Mouse (Mus musculus) MEL (cell line): ENCODE measurements around the gene Bhlhe41. TPM values are rescaled to one million over a fixed set of nuclear protein-coding genes. Genes with fewer than 3 reads are reported as not detected.

ENCODE experiments used
- DNase-seq: peaks from one replicate; pipeline ENCODE4 v3.0.0; 2011; ENCODE audit warnings: low read depth, low spot score
- H3K27ac ChIP-seq: 2 replicates; pipeline ENCODE4 v1.5.1; 2012; ENCODE audit warnings: low read depth, mild to moderate bottlenecking, control low read depth, low read length, moderate library complexity; ENCODE audit not compliant: control insufficient read depth
- H3K27me3 ChIP-seq, 2 experiments: fragments of 150-350 bp in 1 of 2; sonication (generic) in 1 of 2; 2 replicates each; pipeline ENCODE4 v1.6.1; 2012; ENCODE audit warnings: low read length in 2 of 2, mild to moderate bottlenecking in 2 of 2, improper control_type of control experiment in 1 of 2, moderate library complexity in 1 of 2; ENCODE audit not compliant: insufficient read depth in 2 of 2, control insufficient read depth in 1 of 2
- H3K36me3 ChIP-seq, 2 experiments: 2 replicates each; pipeline ENCODE4 v1.6.1; 2012 to 2014; ENCODE audit warnings: low read length in 2 of 2, improper control_type of control experiment in 1 of 2, inconsistent platforms in 1 of 2, mild to moderate bottlenecking in 1 of 2; ENCODE audit not compliant: insufficient read depth in 2 of 2, control insufficient read depth in 1 of 2
- H3K4me1 ChIP-seq, 2 experiments: fragments of 150-350 bp in 1 of 2; sonication (generic) in 1 of 2; 2 replicates each; pipeline ENCODE4 v1.6.1; 2012; ENCODE audit warnings: low read length in 2 of 2, improper control_type of control experiment in 1 of 2, mild to moderate bottlenecking in 1 of 2; ENCODE audit not compliant: insufficient read depth in 2 of 2, control insufficient read depth in 1 of 2
- H3K4me3 ChIP-seq, 2 experiments: fragments of 150-350 bp in 1 of 2; sonication (generic) in 1 of 2; 2 replicates each; pipeline ENCODE4 v1.5.1; 2012; ENCODE audit warnings: low read depth in 2 of 2, low read length in 2 of 2, mild to moderate bottlenecking in 2 of 2, moderate library complexity in 2 of 2, control low read depth in 1 of 2, improper control_type of control experiment in 1 of 2; ENCODE audit not compliant: control insufficient read depth in 1 of 2, insufficient read depth in 1 of 2
- H3K79me2 ChIP-seq: 2 replicates; pipeline ENCODE4 v1.6.1; 2012; ENCODE audit warnings: mild to moderate bottlenecking, low read length, moderate library complexity; ENCODE audit not compliant: control insufficient read depth, poor library complexity, insufficient read depth
- H3K9ac ChIP-seq: 2 replicates; pipeline ENCODE4 v1.6.1; 2012; ENCODE audit warnings: low read depth, mild to moderate bottlenecking, control low read depth, low read length, moderate library complexity; ENCODE audit not compliant: control insufficient read depth, poor library complexity, severe bottlenecking
- H3K9me3 ChIP-seq: fragments of 150-350 bp; sonication (generic); replicated peaks from 2 replicates; pipeline ENCODE4 v1.6.1; 2012; ENCODE audit warnings: mild to moderate bottlenecking, low read length, improper control_type of control experiment, moderate library complexity; ENCODE audit not compliant: insufficient read depth
- CHD1 ChIP-seq: IDR thresholded peaks from 2 replicates; pipeline ENCODE4 v1.6.1; 2012; ENCODE audit warnings: low read depth, mild to moderate bottlenecking, inconsistent platforms, low read length, improper control_type of control experiment
- CHD2 ChIP-seq: IDR thresholded peaks from 2 replicates; pipeline ENCODE4 v1.6.1; 2011; ENCODE audit warnings: low read length, improper control_type of control experiment
- E2F4 ChIP-seq: IDR thresholded peaks from 2 replicates; pipeline ENCODE4 v1.6.1; 2011; ENCODE audit warnings: low read depth, low read length, improper control_type of control experiment, borderline replicate concordance
- ELF1 ChIP-seq: IDR thresholded peaks from 2 replicates; pipeline ENCODE4 v1.6.1; 2014; ENCODE audit warnings: low read depth, mild to moderate bottlenecking, inconsistent platforms, low read length, improper control_type of control experiment, moderate library complexity
- EP300 ChIP-seq, 2 experiments: IDR thresholded peaks; 2 replicates each; pipeline ENCODE4 v1.6.1; 2011; ENCODE audit warnings: improper control_type of control experiment in 2 of 2, low read length in 2 of 2, low read depth in 1 of 2, mild to moderate bottlenecking in 1 of 2
- ETS1 ChIP-seq: IDR thresholded peaks from 2 replicates; pipeline ENCODE4 v1.6.1; 2012; ENCODE audit warnings: low read depth, mild to moderate bottlenecking, inconsistent platforms, low read length, improper control_type of control experiment, moderate library complexity
- KAT2A ChIP-seq: conservative IDR thresholded peaks from 2 replicates; pipeline ENCODE4 v1.6.1; 2012; ENCODE audit warnings: low read depth, low read length, improper control_type of control experiment, inconsistent platforms
- MAZ ChIP-seq: IDR thresholded peaks from 2 replicates; pipeline ENCODE4 v1.6.1; 2012; ENCODE audit warnings: low read depth, mild to moderate bottlenecking, inconsistent platforms, low read length, improper control_type of control experiment
- MXI1 ChIP-seq: IDR thresholded peaks from 2 replicates; pipeline ENCODE4 v1.6.1; 2011; ENCODE audit warnings: mild to moderate bottlenecking, low read depth, low read length, improper control_type of control experiment
- MYB ChIP-seq: IDR thresholded peaks from 2 replicates; pipeline ENCODE4 v1.6.1; 2011; ENCODE audit warnings: mild to moderate bottlenecking, low read depth, low read length, improper control_type of control experiment
- MYC ChIP-seq: IDR thresholded peaks from 2 replicates; pipeline ENCODE4 v1.6.1; 2011; ENCODE audit warnings: low read depth, mild to moderate bottlenecking, low read length, improper control_type of control experiment, moderate library complexity
- NELFE ChIP-seq: IDR thresholded peaks from 2 replicates; pipeline ENCODE4 v1.6.1; 2011; ENCODE audit warnings: low read depth, low read length, improper control_type of control experiment
- NRF1 ChIP-seq: IDR thresholded peaks from 2 replicates; pipeline ENCODE4 v1.6.1; 2014; ENCODE audit warnings: low read depth, mild to moderate bottlenecking, inconsistent platforms, low read length, improper control_type of control experiment, moderate library complexity; ENCODE audit not compliant: poor library complexity, insufficient read depth, severe bottlenecking
- POLR2A ChIP-seq, 2 experiments: IDR thresholded peaks; 2 replicates each; pipeline ENCODE4 v1.6.1; 2011 to 2012; ENCODE audit warnings: low read length in 2 of 2, mild to moderate bottlenecking in 2 of 2, control low read depth in 1 of 2, improper control_type of control experiment in 1 of 2, low read depth in 1 of 2, moderate library complexity in 1 of 2; ENCODE audit not compliant: control insufficient read depth in 1 of 2, insufficient read depth in 1 of 2, poor library complexity in 1 of 2
- POLR2AphosphoS2 ChIP-seq: IDR thresholded peaks from 2 replicates; pipeline ENCODE4 v1.6.1; 2011; ENCODE audit warnings: low read length, improper control_type of control experiment
- RCOR1 ChIP-seq: IDR thresholded peaks from 2 replicates; pipeline ENCODE4 v1.6.1; 2012; ENCODE audit warnings: low read depth, mild to moderate bottlenecking, inconsistent platforms, low read length, improper control_type of control experiment
- SIN3A ChIP-seq: IDR thresholded peaks from 2 replicates; pipeline ENCODE4 v1.6.1; 2012; ENCODE audit warnings: low read length, improper control_type of control experiment, inconsistent platforms
- TCF12 ChIP-seq: IDR thresholded peaks from 2 replicates; pipeline ENCODE4 v1.6.1; 2014; ENCODE audit warnings: low read depth, mild to moderate bottlenecking, inconsistent platforms, low read length, improper control_type of control experiment, moderate library complexity
- USF1 ChIP-seq: IDR thresholded peaks from 2 replicates; pipeline ENCODE4 v1.6.1; 2014; ENCODE audit warnings: low read depth, mild to moderate bottlenecking, inconsistent platforms, low read length, improper control_type of control experiment, moderate library complexity
- USF2 ChIP-seq, 2 experiments: IDR thresholded peaks; 2 replicates each; pipeline ENCODE4 v1.6.1; 2011 to 2012; ENCODE audit warnings: improper control_type of control experiment in 2 of 2, low read length in 2 of 2, borderline replicate concordance in 1 of 2, inconsistent platforms in 1 of 2, low read depth in 1 of 2, mild to moderate bottlenecking in 1 of 2; ENCODE audit not compliant: insufficient read depth in 1 of 2
- ZKSCAN1 ChIP-seq: IDR thresholded peaks from 2 replicates; pipeline ENCODE4 v1.6.1; 2012; ENCODE audit warnings: low read depth, mild to moderate bottlenecking, inconsistent platforms, low read length, improper control_type of control experiment, moderate library complexity
- ZMIZ1 ChIP-seq: IDR thresholded peaks from 2 replicates; pipeline ENCODE4 v1.6.1; 2012; ENCODE audit warnings: low read depth, mild to moderate bottlenecking, inconsistent platforms, low read length, improper control_type of control experiment, moderate library complexity
- ZNF384 ChIP-seq: IDR thresholded peaks from 2 replicates; pipeline ENCODE4 v1.6.1; 2012; ENCODE audit warnings: low read depth, mild to moderate bottlenecking, inconsistent platforms, low read length, improper control_type of control experiment
- polyA plus RNA-seq, 2 experiments: library from polyadenylated mRNA; stranded (reverse) in 1 of 2; unstranded in 1 of 2; fragments of >175 nt in 1 of 2; fragments of >200 nt in 1 of 2; gene quantifications; 2 replicates each; pipeline versions ENCODE4 v1.2.1 to v1.2.4; 2012; ENCODE audit warnings: low replicate concordance in 2 of 2, low read depth in 1 of 2; ENCODE audit not compliant: insufficient read length in 2 of 2, insufficient read depth in 1 of 2, missing spikeins in 1 of 2
- total RNA-seq: library from RNA; depleted of rRNA; stranded (reverse); fragments of 300-350 nt; gene quantifications from 2 replicates; pipeline ENCODE4 v1.2.3, GENCODE M21; 2012

The Bhlhe41 gene
- total and polyA plus RNA-seq, 3 experiments, result not detected

DNA sequence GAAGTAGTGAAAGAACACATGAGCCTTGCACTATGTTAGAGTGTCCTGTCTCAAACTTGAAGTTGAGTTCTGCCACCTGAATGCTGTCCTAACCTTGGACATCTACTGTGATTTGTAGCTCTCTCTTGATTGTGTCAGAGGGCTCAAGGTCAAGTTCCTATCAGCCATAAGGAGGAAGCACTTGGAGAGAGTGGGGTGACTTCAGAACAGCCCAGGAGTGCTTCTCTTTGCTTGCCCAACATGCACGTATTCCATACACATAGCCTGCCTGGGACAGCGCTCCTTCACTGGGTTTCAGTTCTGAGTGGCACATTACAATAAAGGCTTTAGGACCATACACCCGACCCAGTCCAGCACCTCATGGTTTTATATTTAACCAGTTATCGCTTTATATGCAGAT is 19.7 kb upstream of the Bhlhe41 start:
- Histone ChIP-seq H3K9ac (no peak overlapping the region), H3K79me2 (no peaks in the 10 kb centered on the region), H3K36me3 (no peaks in the 10 kb centered on the region; a peak in 1 of 4 replicates), H3K9me3 (no peaks in the 10 kb centered on the region), H3K4me1 (peaks cover 0 to 4% of the 10 kb centered on the region in 2 experiments; a peak in 1 of 4 replicates), H3K27me3 (no peaks in the 10 kb centered on the region), H3K27ac (no peak overlapping the region), H3K4me3 (no peak overlapping the region)
- TF ChIP-seq SIN3A (no peak), NELFE (no peak), ZMIZ1 (no peak), TCF12 (no peak), NRF1 (no peak), KAT2A (no peak), EP300 (IDR thresholded peaks at IDR 0.05; ENCODE audit: low read depth in 1 of 2, low read length in 2 of 2) (no peak), ZNF384 (no peak), MYB (no peak), POLR2A (IDR thresholded peaks at IDR 0.05; ENCODE audit: control insufficient read depth in 1 of 2, insufficient read depth in 1 of 2, low read depth in 1 of 2, low read length in 2 of 2, poor library complexity in 1 of 2) (no peak), MYC (no peak), ELF1 (no peak), CHD1 (no peak), USF1 (no peak), MAZ (no peak), ETS1 (no peak), POLR2AphosphoS2 (no peak), CHD2 (no peak), MXI1 (no peak)
- no peak for DNase-seq

DNA sequence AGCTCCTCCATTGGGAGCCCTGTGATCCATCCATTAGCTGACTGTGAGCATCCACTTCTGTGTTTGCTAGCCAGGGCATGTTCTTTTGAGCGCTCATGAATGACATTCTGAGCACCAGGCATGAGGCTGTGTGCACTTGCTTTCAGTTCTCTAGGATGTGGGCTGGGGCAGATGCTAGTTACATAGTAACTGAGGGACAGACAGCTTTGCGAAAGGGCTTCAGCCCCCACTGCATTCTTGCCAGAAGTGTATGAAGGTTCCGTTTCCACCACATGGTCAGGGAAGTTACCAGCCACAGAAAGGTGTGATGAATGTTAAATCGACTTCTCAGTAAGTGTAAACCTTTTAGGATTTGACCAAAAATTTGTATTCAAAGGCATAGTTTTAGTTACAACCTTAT is 18.3 kb upstream of the Bhlhe41 start:
- TF ChIP-seq KAT2A (no peak), EP300 (IDR thresholded peaks at IDR 0.05; ENCODE audit: low read depth in 1 of 2, low read length in 2 of 2) (no peak), RCOR1 (no peak), USF2 (IDR thresholded peaks at IDR 0.05; ENCODE audit: borderline replicate concordance in 1 of 2, insufficient read depth in 1 of 2, low read depth in 1 of 2, low read length in 2 of 2) (no peak), ZKSCAN1 (no peak), MYC (no peak), E2F4 (no peak)
- Histone ChIP-seq H3K4me1 (peaks cover 0 to 4% of the 10 kb centered on the region in 2 experiments; a peak in 1 of 4 replicates), H3K9ac (no peak overlapping the region), H3K9me3 (no peaks in the 10 kb centered on the region), H3K27me3 (no peaks in the 10 kb centered on the region), H3K27ac (peak overlapping the region; percentile 22), H3K36me3 (no peaks in the 10 kb centered on the region; a peak in 1 of 4 replicates), H3K4me3 (no peak overlapping the region), H3K79me2 (no peaks in the 10 kb centered on the region)
- DNase-seq, result no peak
